Mouse (Mus musculus) adrenal gland, postnatal 10 days (tissue): ENCODE measurements at regions not wholly inside any gene's neighbourhood (a gene's known extent, or its start where the extent isn't known, plus 50 kb on each side); places are given as distances from the start of the nearest gene placed in this dataset. TPM values are rescaled to one million over a fixed set of nuclear protein-coding genes. Genes with fewer than 3 reads are reported as not detected.

Source experiments
- DNase-seq: peaks from one replicate; pipeline ENCODE4 v3.0.0; 2021; ENCODE audit warnings: mixed read lengths
- microRNA-seq: library from miRNA; unstranded; fragments of <30 nt; microRNA quantifications from one replicate; pipeline ENCODE4 v1.2.0, GENCODE M21; 2021

DNA sequence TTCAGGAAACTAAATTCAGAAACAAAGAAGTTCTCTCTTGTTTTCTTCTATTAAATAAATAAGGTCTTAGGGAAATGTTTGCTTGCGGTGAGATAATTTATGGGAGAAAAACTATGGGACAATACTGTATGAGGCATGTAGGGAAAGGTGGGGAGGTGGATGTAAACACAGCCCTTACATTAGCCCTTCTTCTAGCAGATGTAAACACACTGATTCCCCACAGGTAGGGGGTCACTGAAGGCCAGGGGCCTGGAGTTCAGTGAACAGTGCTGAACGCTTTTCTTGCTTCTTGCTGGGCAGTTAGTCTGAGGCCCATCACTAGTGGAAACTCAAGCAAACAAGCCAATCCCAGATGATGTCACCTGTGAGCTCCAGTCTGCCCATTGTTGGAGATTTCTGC lies 752.6 kb downstream of the Bcl11a start:
- no peak for DNase-seq

DNA sequence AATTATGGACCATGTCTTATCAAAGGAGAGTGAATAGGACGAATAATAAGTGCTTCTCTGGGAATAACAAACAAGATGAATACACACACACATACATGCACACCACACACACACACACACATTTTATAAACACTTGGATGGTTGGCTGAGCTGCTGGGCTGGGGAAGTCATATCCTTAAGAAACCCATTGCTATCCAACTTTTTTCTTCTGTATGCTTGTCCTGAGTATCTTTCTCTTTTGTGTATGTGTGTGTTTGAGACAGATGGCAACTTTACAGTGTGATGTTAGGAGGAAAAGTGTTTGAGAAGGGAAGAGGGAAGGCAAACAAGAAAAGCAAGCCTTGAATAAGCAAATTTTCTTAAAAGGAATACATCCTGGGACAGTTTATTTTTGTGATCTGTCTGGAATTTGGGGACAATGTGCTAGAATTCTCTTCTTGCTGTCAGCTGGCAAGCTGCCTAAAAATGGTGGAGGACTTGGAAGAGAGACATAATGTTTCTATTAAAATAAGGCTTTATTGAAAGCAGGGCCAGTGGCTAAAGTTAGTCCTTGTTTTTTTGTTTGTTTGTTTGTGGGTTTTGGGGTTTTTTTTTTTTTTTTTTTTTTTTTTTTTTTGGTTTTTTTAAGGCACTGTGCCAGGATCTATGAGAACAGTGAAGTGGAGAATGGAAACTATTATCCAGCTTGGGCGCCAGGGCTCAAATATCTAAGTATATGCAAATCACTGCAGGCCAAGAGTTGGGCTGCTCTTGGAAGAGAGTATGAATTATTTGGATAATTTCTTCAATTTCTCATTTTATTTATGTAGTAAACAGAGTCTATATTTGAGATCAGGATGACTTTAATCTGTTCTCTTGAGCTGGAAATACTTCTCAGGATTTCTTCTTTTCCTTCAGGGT lies 766.2 kb downstream of the Bcl11a start:
- no peak for DNase-seq

DNA sequence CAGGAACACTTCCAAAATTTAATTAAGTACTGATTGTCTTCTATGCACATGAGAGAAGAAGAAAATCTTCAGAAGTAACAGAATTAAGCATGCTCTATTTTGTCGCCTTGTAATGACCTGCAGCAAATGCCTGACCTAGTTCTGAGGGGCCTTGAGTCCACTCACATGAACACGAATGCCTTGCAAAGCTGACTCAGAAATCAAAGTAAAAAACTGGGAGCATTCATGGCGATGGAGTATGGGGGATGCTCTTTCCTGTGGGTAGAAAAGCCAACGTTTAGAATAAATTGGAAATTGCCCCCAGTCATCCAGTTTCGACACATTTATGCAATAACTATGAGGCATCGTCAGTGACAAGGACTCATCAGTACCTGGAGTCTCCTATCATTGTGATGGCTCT lies 779.1 kb downstream of the Bcl11a start:
- no peak for DNase-seq

DNA sequence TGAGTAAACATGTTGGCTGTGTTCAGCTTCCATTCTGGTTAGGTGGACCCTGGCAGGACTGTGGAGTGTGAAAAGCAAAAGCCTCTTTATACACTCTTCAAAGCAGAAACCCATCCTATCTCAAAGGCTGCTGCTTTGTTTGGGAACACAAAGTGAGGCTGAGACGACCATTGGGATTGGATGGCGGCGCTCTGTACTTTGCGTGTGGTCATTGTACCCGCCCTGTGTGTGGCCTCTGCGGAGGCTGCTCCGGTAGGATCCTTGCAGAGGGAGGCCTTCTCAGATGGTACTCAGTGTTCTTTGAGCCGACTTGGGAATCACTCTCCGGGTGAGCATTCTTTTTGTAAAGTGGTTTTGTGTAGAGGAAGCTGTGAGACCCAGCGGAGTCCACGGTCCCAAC lies 786.8 kb downstream of the Bcl11a start:
- no peak for DNase-seq

DNA sequence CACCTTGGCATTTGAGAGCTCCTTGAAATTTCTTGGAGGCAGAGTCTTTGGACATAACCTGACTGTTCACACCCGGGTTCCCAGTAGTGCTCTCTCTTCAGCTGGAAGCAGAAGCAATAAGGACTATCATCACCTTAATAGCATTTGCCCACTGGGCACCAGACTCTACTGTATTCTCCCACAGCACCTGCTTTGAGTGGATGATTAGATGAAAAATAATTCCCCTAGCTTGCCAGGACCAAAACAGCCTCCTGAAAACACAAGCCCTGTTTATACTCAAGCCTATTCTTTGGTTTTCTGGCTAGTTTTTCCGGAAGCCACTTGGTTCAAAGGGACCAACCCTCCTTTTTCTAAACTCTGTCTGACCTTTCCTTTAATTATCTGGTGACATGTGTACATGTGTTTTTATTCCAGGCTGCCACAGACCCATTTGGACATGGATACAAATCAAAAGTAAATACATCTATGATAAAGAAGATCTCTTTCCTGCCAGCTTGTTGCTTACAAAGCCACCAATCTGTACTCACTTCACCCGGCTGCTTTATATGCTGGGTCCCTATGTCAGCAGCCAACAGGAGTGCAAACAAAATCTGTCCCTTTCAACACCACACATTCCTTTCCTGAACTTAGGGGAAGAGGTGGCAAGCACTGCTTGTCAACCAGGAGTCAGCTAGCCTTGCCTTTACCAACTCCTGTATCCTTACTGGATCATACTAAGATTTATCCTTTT lies 787.4 kb downstream of the Bcl11a start:
- DNase-seq: no peak

Small RNA genes in the stretch of these regions (microRNA-seq; reads per million reads assigned to microRNA genes)
- not detected for gene Gm25507
